Mouse (Mus musculus): ENCODE measurements around the gene Slc25a23. TPM values are rescaled to one million over a fixed set of nuclear protein-coding genes. Genes with fewer than 3 reads are reported as not detected.
A peak's percentile ranks its signal among the peaks of the same experiment; 100 is the strongest.

Slc25a23 gene
- polyA plus RNA-seq, 1 experiment, result 24.2 TPM

DNA sequence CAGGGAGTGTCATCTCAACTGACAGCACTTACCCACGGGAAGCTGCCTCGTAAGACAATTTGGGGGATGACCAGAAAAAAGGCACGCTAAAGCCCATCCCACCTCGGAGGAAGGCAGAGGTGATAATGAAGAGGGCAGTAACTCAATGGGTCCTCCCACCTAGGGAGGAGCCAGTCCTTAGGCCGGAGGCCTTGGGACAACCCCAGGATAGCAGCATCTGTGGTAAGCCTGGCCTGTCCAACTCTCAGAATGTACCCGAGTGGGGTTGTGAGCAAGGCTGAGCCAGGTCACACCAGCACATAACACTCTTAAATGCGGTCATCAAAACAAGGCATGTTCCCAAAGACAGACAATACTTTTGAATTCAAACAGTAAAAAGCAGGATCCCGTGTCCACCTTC is 30.0 kb downstream of the Slc25a23 start:
- H3K9me3 ChIP-seq (replicated peaks; ENCODE audit: control insufficient read depth, insufficient read depth, low read length, poor library complexity, severe bottlenecking), result no peaks in the 10 kb centered on the region
- peaks cover 39% of the 10 kb centered on the region for H3K36me3 ChIP-seq (ENCODE audit: control insufficient read depth, insufficient read depth, low read length, poor library complexity, severe bottlenecking)
- no peak for TF ChIP-seq POLR2A (IDR thresholded peaks at IDR 0.05; ENCODE audit: insufficient read depth, low read length)
- no peak for TF ChIP-seq EP300 (IDR thresholded peaks at IDR 0.05; ENCODE audit: insufficient read depth, low read depth, low read length)
- TF ChIP-seq CTCF (IDR thresholded peaks at IDR 0.05; ENCODE audit: low read depth, low read length), result no peak
- H3K27me3 ChIP-seq (ENCODE audit: control insufficient read depth, insufficient read depth, low read length, poor library complexity, severe bottlenecking), result no peaks in the 10 kb centered on the region
- H3K9ac ChIP-seq (ENCODE audit: low read depth, poor library complexity, severe bottlenecking), result peak overlapping the region; percentile 99
- H3K27ac ChIP-seq (ENCODE audit: insufficient read depth, low read length), result no peak overlapping the region
- H3K4me1 ChIP-seq (ENCODE audit: control insufficient read depth, insufficient read depth, low read length), result no peaks in the 10 kb centered on the region
- peak overlapping the region; percentile 95 for H3K4me3 ChIP-seq (ENCODE audit: low read depth, low read length)

DNA sequence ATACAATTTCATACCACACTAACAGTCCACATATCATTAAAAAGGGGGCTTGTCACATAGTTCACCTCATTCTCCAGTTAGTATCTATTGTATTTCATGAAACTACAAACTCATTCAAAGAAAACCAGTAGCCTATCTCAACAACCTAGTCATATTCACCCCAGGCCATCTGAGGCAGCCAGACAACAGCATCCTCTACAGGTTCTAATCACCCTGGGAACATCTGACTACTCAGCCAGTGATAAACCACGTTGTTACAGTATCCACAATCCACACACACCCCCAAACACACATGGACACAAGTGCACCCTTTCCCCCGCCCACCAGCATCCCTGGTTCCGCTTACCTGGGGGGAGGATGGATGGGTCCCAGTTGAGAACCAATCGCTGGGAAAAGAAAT is 32.2 kb downstream of the Slc25a23 start:
- no peak overlapping the region for H3K27ac ChIP-seq (ENCODE audit: insufficient read depth, low read length)
- no peak overlapping the region for H3K9ac ChIP-seq (ENCODE audit: low read depth, poor library complexity, severe bottlenecking)
- peaks cover 61% of the 10 kb centered on the region for H3K36me3 ChIP-seq (ENCODE audit: control insufficient read depth, insufficient read depth, low read length, poor library complexity, severe bottlenecking)
- H3K4me3 ChIP-seq (ENCODE audit: low read depth, low read length), result no peak overlapping the region
- TF ChIP-seq POLR2A (IDR thresholded peaks at IDR 0.05; ENCODE audit: insufficient read depth, low read length), result no peak
- no peak for TF ChIP-seq EP300 (IDR thresholded peaks at IDR 0.05; ENCODE audit: insufficient read depth, low read depth, low read length)
- TF ChIP-seq CTCF (IDR thresholded peaks at IDR 0.05; ENCODE audit: low read depth, low read length), result no peak
- no peaks in the 10 kb centered on the region for H3K4me1 ChIP-seq (ENCODE audit: control insufficient read depth, insufficient read depth, low read length)
- no peaks in the 10 kb centered on the region for H3K27me3 ChIP-seq (ENCODE audit: control insufficient read depth, insufficient read depth, low read length, poor library complexity, severe bottlenecking)
- H3K9me3 ChIP-seq (replicated peaks; ENCODE audit: control insufficient read depth, insufficient read depth, low read length, poor library complexity, severe bottlenecking), result no peaks in the 10 kb centered on the region

DNA sequence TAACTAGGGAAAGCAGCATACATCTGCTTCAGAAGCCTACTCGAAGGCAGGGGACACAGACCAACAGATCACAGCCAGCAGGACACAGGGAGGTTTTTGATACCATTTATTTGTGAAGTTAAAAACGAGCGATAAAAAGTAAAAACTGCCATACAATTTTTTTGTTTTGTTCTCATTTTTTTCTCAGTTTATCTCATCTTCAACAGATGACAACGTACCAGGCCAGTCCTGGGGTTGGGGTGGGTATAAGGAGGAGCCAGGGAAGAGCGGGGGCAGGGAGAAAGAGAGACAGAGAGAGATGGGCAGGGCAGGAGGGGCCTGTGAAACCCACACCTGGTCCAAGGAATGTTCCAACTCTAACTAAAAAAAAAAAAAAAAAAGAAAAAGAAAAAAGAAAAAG is 38.7 kb downstream of the Slc25a23 start:
- TF ChIP-seq CTCF (IDR thresholded peaks at IDR 0.05; ENCODE audit: low read depth, low read length) (no peak), EP300 (IDR thresholded peaks at IDR 0.05; ENCODE audit: insufficient read depth, low read depth, low read length) (no peak), POLR2A (IDR thresholded peaks at IDR 0.05; ENCODE audit: insufficient read depth, low read length) (no peak)
- Histone ChIP-seq H3K9ac (ENCODE audit: low read depth, poor library complexity, severe bottlenecking) (no peak overlapping the region), H3K4me3 (ENCODE audit: low read depth, low read length) (no peak overlapping the region), H3K4me1 (ENCODE audit: control insufficient read depth, insufficient read depth, low read length) (no peaks in the 10 kb centered on the region), H3K9me3 (replicated peaks; ENCODE audit: control insufficient read depth, insufficient read depth, low read length, poor library complexity, severe bottlenecking) (no peaks in the 10 kb centered on the region), H3K27ac (ENCODE audit: insufficient read depth, low read length) (no peak overlapping the region), H3K27me3 (ENCODE audit: control insufficient read depth, insufficient read depth, low read length, poor library complexity, severe bottlenecking) (no peaks in the 10 kb centered on the region), H3K36me3 (ENCODE audit: control insufficient read depth, insufficient read depth, low read length, poor library complexity, severe bottlenecking) (peaks cover 45% of the 10 kb centered on the region)

DNA sequence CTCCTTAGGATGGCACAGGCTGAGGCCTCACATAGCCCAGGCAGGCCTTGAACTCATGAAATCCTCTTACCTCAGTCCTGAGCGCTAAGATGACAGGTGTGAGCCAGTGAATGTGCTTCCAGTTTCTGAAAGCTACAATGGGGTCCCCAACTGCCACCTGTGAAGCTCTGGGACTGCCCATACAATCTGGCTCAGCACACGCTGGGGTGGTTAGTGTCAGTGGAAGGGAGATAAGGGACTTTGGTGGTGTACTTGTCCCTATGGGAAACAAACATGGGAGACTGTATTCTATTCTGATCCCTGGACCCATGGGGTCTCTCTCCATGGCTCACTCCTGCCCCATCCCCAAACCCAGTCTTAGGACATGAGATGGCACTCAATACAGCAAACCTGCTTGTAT is 40.0 kb downstream of the Slc25a23 start:
- Histone ChIP-seq H3K4me1 (ENCODE audit: control insufficient read depth, insufficient read depth, low read length) (no peaks in the 10 kb centered on the region), H3K9ac (ENCODE audit: low read depth, poor library complexity, severe bottlenecking) (no peak overlapping the region), H3K27me3 (ENCODE audit: control insufficient read depth, insufficient read depth, low read length, poor library complexity, severe bottlenecking) (no peaks in the 10 kb centered on the region), H3K36me3 (ENCODE audit: control insufficient read depth, insufficient read depth, low read length, poor library complexity, severe bottlenecking) (peaks cover 32% of the 10 kb centered on the region), H3K27ac (ENCODE audit: insufficient read depth, low read length) (no peak overlapping the region), H3K4me3 (ENCODE audit: low read depth, low read length) (no peak overlapping the region), H3K9me3 (replicated peaks; ENCODE audit: control insufficient read depth, insufficient read depth, low read length, poor library complexity, severe bottlenecking) (no peaks in the 10 kb centered on the region)
- TF ChIP-seq POLR2A (IDR thresholded peaks at IDR 0.05; ENCODE audit: insufficient read depth, low read length), result no peak

DNA sequence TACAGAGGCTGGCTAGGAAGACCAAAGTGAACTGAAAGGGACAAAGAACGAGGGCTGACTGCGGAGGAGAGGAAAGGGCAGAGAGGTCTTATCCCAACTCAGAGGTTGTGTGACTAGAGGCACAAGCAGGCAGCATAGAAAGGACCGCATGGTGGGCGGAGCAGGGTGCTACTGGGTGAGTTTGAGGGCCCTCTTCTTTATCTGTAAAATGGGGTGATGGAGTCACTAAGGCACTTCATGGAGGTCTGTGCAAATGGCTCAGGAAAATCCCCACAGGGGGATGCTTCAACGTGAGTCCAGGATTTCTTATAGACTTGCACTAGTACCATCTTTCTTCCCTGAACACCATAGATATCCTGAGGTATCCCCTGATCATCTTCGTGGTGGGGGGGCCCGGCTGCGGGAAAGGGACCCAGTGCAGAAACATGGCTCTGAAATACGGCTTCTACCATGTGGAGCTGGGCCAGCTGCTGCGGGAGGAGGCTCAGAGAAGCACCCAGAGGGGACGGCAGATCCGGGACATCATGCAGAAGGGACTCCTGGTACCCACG is 47.3 kb downstream of the Slc25a23 start:
- no peaks in the 10 kb centered on the region for H3K4me1 ChIP-seq (ENCODE audit: control insufficient read depth, insufficient read depth, low read length)
- H3K9me3 ChIP-seq (replicated peaks; ENCODE audit: control insufficient read depth, insufficient read depth, low read length, poor library complexity, severe bottlenecking), result no peaks in the 10 kb centered on the region
- TF ChIP-seq POLR2A (IDR thresholded peaks at IDR 0.05; ENCODE audit: insufficient read depth, low read length) (no peak), CTCF (IDR thresholded peaks at IDR 0.05; ENCODE audit: low read depth, low read length) (no peak)
- peak overlapping the region; percentile 66; the same call in 1 of the 2 replicates for H3K27ac ChIP-seq (ENCODE audit: insufficient read depth, low read length)
- H3K27me3 ChIP-seq (ENCODE audit: control insufficient read depth, insufficient read depth, low read length, poor library complexity, severe bottlenecking), result no peaks in the 10 kb centered on the region
- no peaks in the 10 kb centered on the region for H3K36me3 ChIP-seq (ENCODE audit: control insufficient read depth, insufficient read depth, low read length, poor library complexity, severe bottlenecking)
- H3K9ac ChIP-seq (ENCODE audit: low read depth, poor library complexity, severe bottlenecking), result peak overlapping the region; percentile 72
- H3K4me3 ChIP-seq (ENCODE audit: low read depth, low read length), result peak overlapping the region; percentile 91

DNA sequence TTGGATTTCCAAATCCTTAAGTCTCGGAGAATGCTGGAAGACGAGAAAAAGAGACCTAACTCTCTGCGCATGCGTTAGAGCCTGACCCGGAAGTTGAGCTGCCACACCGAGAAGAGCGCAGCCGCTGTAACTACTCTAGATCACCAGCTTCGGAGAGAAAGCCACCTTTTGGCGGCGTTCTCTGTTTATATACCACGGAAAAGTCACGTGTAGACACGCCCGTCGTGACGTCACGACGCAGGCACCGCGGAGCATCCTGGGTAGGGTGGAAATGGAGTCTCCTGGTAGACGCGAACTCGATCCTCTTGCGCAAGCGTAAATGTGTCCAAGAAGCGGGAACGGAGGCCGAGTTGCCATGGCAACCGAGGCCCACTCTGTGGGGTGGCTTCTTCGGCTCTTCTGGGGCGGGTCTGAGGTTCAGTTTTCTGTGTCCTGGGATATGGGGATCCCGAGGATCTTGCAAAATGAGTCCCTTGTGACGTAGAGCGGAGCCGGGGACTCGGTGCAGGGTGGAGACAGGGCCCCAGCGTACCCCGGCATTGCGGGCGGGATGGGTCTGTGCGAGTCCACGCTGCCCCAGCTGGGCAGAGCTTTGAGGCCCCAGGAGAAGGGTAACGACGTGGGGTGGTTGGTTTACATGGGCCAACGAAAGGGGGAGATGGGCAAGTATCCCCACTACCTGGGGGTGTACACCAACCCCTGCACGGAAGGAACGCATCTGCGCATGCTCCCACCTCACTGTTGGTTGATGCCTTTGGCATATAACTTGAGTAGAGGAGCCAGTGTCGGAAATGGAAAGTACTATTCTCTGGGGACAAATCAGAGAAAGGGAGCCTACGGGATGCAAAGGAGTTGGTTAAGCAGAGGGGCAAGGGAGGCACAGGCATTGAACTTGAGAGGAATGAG is 48.2 kb downstream of the Slc25a23 start, which contains the start of the genes Gtf2f1 and Gm17949:
Gene Gtf2f1, minus strand, starts transcription at position 53 of the 906 bp plus-strand sequence.
Gene Gm17949, plus strand, starts transcription at position 234 of the 906 bp plus-strand sequence.
- Histone ChIP-seq H3K4me3 (ENCODE audit: low read depth, low read length) (peak within 1 kb of the TSS; percentile 93), H3K9ac (ENCODE audit: low read depth, poor library complexity, severe bottlenecking) (peak within 1 kb of the TSS; percentile 87), H3K27ac (ENCODE audit: insufficient read depth, low read length) (peak within 1 kb of the TSS; percentile 66), H3K4me1 (ENCODE audit: control insufficient read depth, insufficient read depth, low read length) (peaks cover 2% of the 10 kb centered on the region), H3K36me3 (ENCODE audit: control insufficient read depth, insufficient read depth, low read length, poor library complexity, severe bottlenecking) (no peaks in the 10 kb centered on the region), H3K9me3 (replicated peaks; ENCODE audit: control insufficient read depth, insufficient read depth, low read length, poor library complexity, severe bottlenecking) (no peaks in the 10 kb centered on the region), H3K27me3 (ENCODE audit: control insufficient read depth, insufficient read depth, low read length, poor library complexity, severe bottlenecking) (no peaks in the 10 kb centered on the region)
- no peak for TF ChIP-seq EP300 (IDR thresholded peaks at IDR 0.05; ENCODE audit: insufficient read depth, low read depth, low read length)
- TF ChIP-seq CTCF (IDR thresholded peaks at IDR 0.05; ENCODE audit: low read depth, low read length), result no peak
- peak; percentile 95 for TF ChIP-seq POLR2A (IDR thresholded peaks at IDR 0.05; ENCODE audit: insufficient read depth, low read length)

All from ES-Bruce4 (cell line).